Mouse (Mus musculus) neural tube, embryonic 13.5 days (tissue): ENCODE results near the gene Tnfrsf25. TPM values are rescaled to one million over a fixed set of nuclear protein-coding genes. Genes with fewer than 3 reads are reported as not detected.

Source experiments
- ATAC-seq: fragments of 200-750 bp; cut with Nextera tagmentation; 2 replicates; pipeline ENCODE4 v1.8.0; 2017; ENCODE audit warnings: low read depth, mild to moderate bottlenecking, moderate TSS enrichment, moderate library complexity
- H3K27ac ChIP-seq: fragments of 300-500 bp; sonication (generic); replicated peaks from 2 replicates; pipeline ENCODE4 v1.5.1; 2015; ENCODE audit warnings: moderate library complexity, mild to moderate bottlenecking, inconsistent platforms
- H3K27me3 ChIP-seq: fragments of 300-500 bp; sonication (generic); 2 replicates; pipeline ENCODE4 v1.6.1; 2015; ENCODE audit warnings: mild to moderate bottlenecking, inconsistent platforms
- H3K36me3 ChIP-seq: fragments of 300-500 bp; sonication (generic); 2 replicates; pipeline ENCODE4 v1.6.1; 2015; ENCODE audit warnings: mild to moderate bottlenecking, inconsistent platforms
- H3K4me1 ChIP-seq: fragments of 300-500 bp; sonication (generic); replicated peaks from 2 replicates; pipeline ENCODE4 v1.6.1; 2015; ENCODE audit warnings: inconsistent platforms
- H3K4me2 ChIP-seq: fragments of 300-500 bp; sonication (generic); 2 replicates; pipeline ENCODE4 v1.6.1; 2015; ENCODE audit warnings: inconsistent platforms, mild to moderate bottlenecking, moderate library complexity
- H3K4me3 ChIP-seq: fragments of 300-500 bp; sonication (generic); 2 replicates; pipeline ENCODE4 v1.5.1; 2015; ENCODE audit warnings: mild to moderate bottlenecking, inconsistent platforms
- H3K9ac ChIP-seq: fragments of 300-500 bp; sonication (generic); 2 replicates; pipeline ENCODE4 v1.6.1; 2015; ENCODE audit warnings: moderate library complexity, mild to moderate bottlenecking, inconsistent platforms
- H3K9me3 ChIP-seq: fragments of 300-500 bp; sonication (generic); 2 replicates; pipeline ENCODE4 v1.6.1; 2016; ENCODE audit warnings: inconsistent platforms
- WGBS: fragments of 180-500 bp; shearing (Covaris S2); methylation state at CpG from one replicate; pipeline ENCODE4 v1.1.7; 2015; 5-methylcytosine and 5-hydroxymethylcytosine counted together
- polyA plus RNA-seq: library from polyadenylated mRNA; unstranded; fragments of >200 nt; fragmentation: Nextera tagmentation; extraction: Ambion mirVana; gene quantifications from 2 replicates; pipeline ENCODE4 v1.2.1, GENCODE M21; 2015

Tnfrsf25 gene
- polyA plus RNA-seq, 1 experiment from 2014 or later = 0.84 TPM

DNA sequence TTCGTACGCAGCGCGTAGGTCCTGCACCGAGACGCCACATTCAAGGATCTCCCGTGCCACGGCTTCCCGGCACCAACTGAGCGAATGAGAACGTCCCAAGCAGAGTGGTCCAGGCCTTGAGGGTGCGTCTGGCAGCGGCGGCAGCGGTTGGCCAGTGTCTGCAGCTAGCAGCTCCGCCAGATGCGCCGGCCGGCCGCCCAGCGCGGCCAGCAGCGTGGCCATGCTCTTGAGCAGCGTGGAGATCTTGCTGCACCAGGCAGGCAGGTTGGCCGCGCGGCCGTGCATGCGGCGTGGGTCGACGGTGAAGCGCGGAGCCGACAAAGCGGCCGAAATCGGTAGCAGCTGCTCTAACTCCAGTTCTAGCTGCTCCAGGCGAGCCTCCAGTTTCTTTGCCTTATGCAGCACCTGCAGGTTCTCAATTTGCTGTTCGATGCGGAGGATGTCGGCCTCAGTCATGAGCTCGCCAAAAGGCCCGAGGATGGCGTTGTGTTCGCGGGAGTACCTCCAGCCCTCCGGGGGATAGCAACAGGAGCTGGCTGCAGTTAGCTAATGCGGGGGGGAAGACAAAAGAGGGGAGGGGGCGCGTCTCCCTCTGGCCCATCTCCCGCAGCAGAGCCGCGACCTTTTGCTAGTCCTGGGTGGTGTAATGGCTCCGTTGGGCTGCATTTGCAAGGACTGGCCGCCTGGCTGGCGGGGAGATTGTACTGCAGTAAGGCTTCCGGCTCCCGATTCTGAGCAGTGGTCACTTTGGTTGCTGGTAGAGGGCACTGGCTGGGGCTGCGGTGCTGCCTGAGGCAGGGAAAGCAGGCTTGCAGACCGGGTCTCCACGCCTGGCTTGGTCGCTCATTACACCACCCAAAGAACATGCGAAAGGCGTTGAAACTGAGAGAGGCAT is 10.5 kb downstream of the Tnfrsf25 start:
- peaks cover 35% of the 10 kb centered on the region for H3K4me1 ChIP-seq
- 0 out of 2 replicates have a peak overlapping the region, but pooled peaks have one; percentile 26 for H3K9ac ChIP-seq
- no peak overlapping the region for H3K27ac ChIP-seq
- peak overlapping the region; percentile 47 for H3K4me2 ChIP-seq
- no peak for ATAC-seq
- no peaks in the 10 kb centered on the region for H3K36me3 ChIP-seq
- 2% methylated on average over 65 of the region's 65 CpGs for WGBS
- H3K9me3 ChIP-seq = no peaks in the 10 kb centered on the region
- peak overlapping the region; percentile 26 for H3K4me3 ChIP-seq
- peaks cover 100% of the 10 kb centered on the region for H3K27me3 ChIP-seq

DNA sequence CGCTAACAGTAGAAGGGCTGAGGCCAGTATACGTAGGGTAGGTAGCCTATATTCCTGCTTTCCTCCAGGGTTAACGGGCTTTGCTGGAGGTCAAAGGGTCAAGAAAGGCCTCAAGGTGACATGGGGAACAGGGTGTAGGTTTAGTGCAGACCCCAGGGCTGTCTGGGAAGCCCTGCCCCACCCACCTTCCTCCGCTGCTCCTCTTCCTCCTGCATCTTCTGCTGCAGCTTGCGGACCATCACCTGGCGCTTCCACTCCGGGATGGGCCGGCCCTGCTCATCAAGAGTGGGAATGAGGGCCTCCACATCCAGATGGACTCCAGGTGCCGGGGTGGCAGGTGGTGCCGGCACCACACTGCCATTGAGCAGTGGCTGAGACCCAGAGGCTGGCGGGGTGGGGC is 12.2 kb downstream of the Tnfrsf25 start:
- H3K9ac ChIP-seq = no peak overlapping the region
- WGBS = 76% methylated on average over 11 of the region's 11 CpGs
- H3K4me3 ChIP-seq = no peak overlapping the region
- no peak overlapping the region for H3K27ac ChIP-seq
- H3K36me3 ChIP-seq = no peaks in the 10 kb centered on the region
- ATAC-seq = no peak
- H3K27me3 ChIP-seq = peaks cover 100% of the 10 kb centered on the region
- no peak overlapping the region for H3K4me2 ChIP-seq
- H3K9me3 ChIP-seq = no peaks in the 10 kb centered on the region
- peaks cover 47% of the 10 kb centered on the region for H3K4me1 ChIP-seq

DNA sequence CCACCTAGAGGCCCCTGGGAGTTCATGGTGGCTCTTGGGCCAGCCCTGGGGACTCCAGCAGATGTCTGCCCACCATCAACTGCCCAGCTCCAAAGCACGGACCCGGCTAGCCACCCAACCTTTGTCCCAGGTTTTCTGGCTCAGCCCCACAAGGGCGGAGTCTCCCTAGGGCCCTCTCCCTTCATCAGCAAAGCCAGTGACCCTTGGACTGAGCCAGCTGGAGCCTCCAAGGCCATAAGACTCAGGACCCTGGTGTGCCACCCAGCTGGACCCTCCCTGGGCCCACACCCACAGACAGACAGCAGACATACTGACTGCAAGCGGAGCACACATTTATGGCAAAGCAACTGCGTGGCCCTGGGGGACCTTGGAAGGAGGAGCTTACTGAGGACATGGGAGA is 13.1 kb downstream of the Tnfrsf25 start:
- Histone ChIP-seq H3K36me3 (no peaks in the 10 kb centered on the region), H3K9me3 (no peaks in the 10 kb centered on the region), H3K4me3 (no peak overlapping the region), H3K4me2 (no peak overlapping the region), H3K4me1 (peaks cover 47% of the 10 kb centered on the region), H3K9ac (no peak overlapping the region), H3K27ac (no peak overlapping the region), H3K27me3 (peaks cover 100% of the 10 kb centered on the region)
- 47% methylated on average over 5 of the region's 5 CpGs for WGBS
- no peak for ATAC-seq

DNA sequence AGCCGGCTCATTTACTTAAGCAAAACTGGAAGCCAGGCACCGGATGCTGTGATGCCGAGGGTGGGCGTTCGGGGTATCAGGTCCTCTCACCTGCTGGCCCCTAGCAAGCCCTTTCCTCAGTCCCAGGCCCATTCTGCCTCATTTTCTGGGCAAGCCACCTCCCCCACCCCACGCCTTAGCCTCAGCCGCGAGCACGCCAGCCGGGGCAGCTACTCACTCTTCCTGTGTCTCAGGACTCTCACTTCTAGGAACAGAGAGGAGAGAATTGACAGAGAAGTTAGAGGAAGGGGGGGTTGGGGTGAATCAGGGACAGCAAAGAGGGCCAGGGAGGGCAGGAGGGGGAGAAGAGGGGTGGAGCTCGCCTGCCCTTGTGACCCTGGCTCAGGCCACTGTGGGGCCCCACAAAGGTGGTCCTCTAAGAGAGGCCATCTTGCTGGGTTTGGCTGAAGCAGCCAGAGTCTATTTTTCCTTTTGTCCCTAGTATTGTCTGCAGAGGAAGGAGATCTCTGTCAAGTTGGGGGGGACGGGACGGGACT is 13.7 kb downstream of the Tnfrsf25 start:
- no peaks in the 10 kb centered on the region for H3K9me3 ChIP-seq
- peaks cover 100% of the 10 kb centered on the region for H3K27me3 ChIP-seq
- no peak overlapping the region for H3K9ac ChIP-seq
- H3K36me3 ChIP-seq = no peaks in the 10 kb centered on the region
- WGBS = 19% methylated on average over 13 of the region's 13 CpGs
- peaks cover 47% of the 10 kb centered on the region for H3K4me1 ChIP-seq
- H3K27ac ChIP-seq = no peak overlapping the region
- H3K4me2 ChIP-seq = no peak overlapping the region
- H3K4me3 ChIP-seq = no peak overlapping the region
- no peak for ATAC-seq

DNA sequence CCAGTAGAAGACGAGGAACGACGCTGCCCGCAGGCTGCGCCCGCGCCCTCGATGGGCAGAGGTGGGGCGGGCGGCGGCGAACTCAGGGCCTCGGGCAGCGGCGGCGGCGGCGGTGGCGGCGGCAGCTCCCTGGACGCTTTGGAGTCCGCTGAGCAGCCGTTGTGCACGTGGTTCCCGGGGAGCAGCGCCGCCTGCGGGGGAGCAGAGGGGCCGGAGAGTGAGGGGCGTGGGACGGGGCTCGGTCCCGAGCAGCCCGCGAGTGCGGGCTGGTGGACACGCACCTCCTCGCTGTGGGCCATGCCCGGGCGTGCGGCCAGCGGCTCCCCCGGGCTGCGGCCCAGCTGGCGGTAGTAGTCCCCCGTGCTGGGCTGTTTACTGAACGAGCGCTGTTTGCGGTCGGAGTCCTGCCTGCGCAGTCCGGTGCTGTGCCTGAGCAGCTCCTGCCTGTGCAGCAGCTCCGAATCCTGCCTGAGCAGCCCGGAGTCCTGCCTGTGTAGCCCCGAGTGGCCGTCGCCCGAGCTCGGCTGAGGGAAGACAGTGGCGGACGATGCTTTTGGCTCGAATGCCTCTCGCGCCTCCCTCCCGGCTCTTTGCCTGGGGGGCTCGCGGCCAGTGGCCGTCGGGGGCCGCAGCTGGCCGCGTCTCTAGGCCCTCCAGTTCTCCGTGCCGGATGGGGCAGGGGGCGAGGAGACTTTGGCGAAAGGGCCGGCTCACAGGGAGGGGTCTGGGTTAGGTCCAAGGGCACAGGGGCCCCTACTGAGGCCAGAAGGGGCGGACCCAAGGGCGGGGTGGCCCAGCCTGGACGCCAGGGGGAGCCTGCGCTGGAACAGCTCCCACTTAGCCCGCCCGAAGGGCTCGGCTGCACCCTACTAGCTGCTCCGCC is 15.3 kb downstream of the Tnfrsf25 start:
- H3K9me3 ChIP-seq = no peaks in the 10 kb centered on the region
- no peaks in the 10 kb centered on the region for H3K36me3 ChIP-seq
- peak; percentile 81 for ATAC-seq
- under 1% methylated on average over 71 of the region's 85 CpGs for WGBS
- peak overlapping the region; percentile 55 for H3K4me2 ChIP-seq
- peaks cover 96% of the 10 kb centered on the region for H3K27me3 ChIP-seq
- peak overlapping the region; percentile 32 for H3K4me3 ChIP-seq
- H3K4me1 ChIP-seq = peaks cover 36% of the 10 kb centered on the region
- H3K27ac ChIP-seq = no peak overlapping the region
- H3K9ac ChIP-seq = peak overlapping the region; percentile 28

DNA sequence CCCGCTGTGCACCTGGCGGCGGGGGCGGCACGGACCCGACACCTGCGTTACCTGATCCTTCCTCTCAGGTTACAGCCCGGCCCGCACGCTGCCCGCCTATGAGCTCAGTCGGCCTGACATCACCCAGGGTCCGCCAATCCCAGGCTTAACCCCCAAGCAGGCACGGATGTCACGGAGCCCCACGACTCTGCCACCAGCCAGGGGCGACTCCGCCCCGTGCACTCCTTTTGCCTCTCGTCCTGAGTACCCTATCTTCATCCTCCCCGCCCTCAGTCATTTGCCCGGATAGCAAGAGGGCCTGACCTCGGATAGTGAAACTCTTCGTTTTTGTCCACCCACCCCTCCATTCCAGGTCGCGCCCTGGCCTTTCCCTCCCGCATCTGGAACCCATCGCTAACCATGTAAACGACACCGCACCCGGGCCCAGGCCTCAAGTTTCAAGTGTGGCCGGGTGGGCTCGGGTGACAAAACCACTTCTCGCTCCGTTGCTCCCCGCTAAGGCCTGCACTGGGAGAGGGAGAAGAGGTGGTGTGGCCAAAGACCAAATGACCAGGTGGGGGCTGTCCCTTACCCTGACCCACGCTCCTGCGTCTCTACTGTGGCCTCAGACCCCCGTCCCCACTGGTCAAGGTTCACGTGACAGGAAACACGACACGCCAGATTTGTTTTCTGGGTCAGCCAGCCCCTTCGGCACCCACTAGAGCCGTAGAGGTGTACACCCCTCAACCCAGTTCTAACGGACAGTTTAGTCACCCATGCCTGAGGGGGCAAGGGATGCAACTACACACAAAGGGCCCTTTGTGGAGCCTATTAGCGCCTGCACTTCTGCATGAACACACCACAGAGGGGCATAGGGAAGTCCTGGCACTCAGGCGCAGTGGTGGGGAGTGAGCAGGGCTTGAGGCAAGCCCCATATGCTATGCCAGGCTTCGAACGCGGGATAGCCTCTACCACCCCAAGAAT is 16.4 kb downstream of the Tnfrsf25 start:
- H3K27me3 ChIP-seq = peaks cover 91% of the 10 kb centered on the region
- H3K9me3 ChIP-seq = no peaks in the 10 kb centered on the region
- WGBS = 3% methylated on average over 50 of the region's 50 CpGs
- no peak overlapping the region for H3K9ac ChIP-seq
- no peak for ATAC-seq
- peak overlapping the region; percentile 10; the same call in 1 of the 2 replicates for H3K4me3 ChIP-seq
- H3K4me1 ChIP-seq = peaks cover 25% of the 10 kb centered on the region
- no peaks in the 10 kb centered on the region for H3K36me3 ChIP-seq
- peak overlapping the region; percentile 55 for H3K4me2 ChIP-seq
- H3K27ac ChIP-seq = no peak overlapping the region

DNA sequence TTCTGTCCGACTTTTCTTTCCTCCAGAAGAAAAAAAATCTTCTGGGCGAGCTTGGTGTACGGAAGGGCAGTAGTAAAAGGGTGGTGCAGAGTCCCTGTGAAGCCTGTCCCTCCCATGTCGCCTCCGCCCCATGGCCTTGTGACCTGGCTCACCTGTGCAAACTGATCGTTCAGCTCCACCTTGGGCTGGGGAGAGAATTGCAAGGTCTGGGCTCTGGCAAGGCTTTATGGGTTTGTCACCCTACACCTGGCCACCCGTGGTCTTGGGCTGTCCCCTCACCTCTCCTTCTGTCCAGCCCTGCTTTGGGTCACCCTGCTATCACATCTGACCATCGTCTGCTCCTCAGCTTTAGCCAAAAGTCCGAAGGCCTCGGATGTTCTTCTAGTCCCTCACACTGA is 17.0 kb downstream of the Tnfrsf25 start:
- Histone ChIP-seq H3K9ac (no peak overlapping the region), H3K4me1 (peaks cover 25% of the 10 kb centered on the region), H3K4me2 (no peak overlapping the region), H3K27ac (no peak overlapping the region), H3K36me3 (no peaks in the 10 kb centered on the region), H3K9me3 (no peaks in the 10 kb centered on the region), H3K4me3 (no peak overlapping the region), H3K27me3 (peaks cover 88% of the 10 kb centered on the region)
- no peak for ATAC-seq
- 20% methylated on average over 10 of the region's 10 CpGs for WGBS

DNA sequence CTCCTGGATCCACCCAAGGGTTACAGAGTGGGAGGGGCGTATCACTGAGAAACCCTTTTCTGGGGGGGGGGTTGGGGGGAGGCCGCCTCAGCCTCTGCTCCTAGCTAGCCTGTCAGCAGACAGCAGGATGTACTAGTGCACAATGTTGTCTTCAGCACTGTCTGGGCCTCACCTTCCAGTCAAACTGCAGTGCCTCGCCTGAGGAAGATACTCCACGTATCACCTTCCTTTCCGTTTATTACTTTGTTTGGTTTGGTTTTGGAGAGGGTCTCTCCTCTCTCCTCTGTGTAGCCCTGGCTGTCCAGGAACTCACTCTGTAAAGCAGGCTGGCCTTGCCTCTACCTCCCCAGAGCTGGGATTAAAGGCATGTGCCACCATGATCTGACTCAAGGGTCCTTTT is 17.5 kb downstream of the Tnfrsf25 start:
- Histone ChIP-seq H3K27ac (no peak overlapping the region), H3K4me2 (no peak overlapping the region), H3K4me3 (no peak overlapping the region), H3K9me3 (no peaks in the 10 kb centered on the region), H3K36me3 (no peaks in the 10 kb centered on the region), H3K9ac (no peak overlapping the region), H3K27me3 (peaks cover 86% of the 10 kb centered on the region), H3K4me1 (peaks cover 27% of the 10 kb centered on the region)
- ATAC-seq = no peak
- 35% methylated on average over 5 of the region's 5 CpGs for WGBS

DNA sequence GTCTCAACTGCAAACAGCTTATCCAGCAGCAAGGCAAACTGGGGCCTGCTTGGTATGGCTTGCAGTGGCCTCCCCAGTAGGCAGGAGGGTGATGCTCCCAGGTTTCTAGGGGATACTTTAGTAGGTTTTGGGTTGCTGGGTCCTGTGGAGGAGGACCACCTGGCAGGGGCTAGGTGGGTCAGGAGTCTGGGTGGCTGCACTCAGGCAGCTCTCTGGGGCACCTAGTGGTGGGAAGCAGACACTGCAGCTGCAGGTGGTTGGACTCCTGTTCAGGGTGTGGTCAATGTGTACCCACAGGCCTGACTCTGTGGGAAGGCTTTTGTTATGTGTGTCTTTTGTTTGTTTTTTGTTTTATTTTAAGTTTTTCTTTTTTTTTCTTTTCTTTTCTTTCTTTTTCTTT is 18.8 kb downstream of the Tnfrsf25 start:
- H3K4me3 ChIP-seq = no peak overlapping the region
- H3K4me1 ChIP-seq = peaks cover 36% of the 10 kb centered on the region
- H3K9me3 ChIP-seq = no peaks in the 10 kb centered on the region
- no peaks in the 10 kb centered on the region for H3K36me3 ChIP-seq
- peaks cover 85% of the 10 kb centered on the region for H3K27me3 ChIP-seq
- H3K27ac ChIP-seq = no peak overlapping the region
- no peak overlapping the region for H3K4me2 ChIP-seq
- H3K9ac ChIP-seq = no peak overlapping the region
- ATAC-seq = no peak

DNA sequence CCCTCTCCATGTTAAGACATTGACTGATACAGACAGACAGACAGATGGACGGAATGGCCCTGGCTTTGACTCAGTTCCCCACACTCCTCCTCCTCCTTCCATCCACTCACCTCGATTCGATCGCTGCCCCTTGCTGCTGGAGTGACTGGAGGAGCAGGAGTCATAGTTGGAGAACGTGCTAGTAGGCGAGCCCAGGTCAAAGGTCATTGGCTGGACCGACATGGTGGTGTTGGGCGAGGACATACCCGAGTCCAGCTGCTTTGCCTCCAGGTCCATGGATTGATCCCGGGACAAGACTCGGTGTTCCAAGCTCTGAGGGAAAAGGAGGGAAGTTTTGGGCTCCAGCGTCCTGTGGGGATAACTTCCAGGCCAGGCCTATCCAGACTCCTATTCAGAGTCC is 19.6 kb downstream of the Tnfrsf25 start:
- no peak overlapping the region for H3K4me3 ChIP-seq
- no peak for ATAC-seq
- no peak overlapping the region for H3K9ac ChIP-seq
- peaks cover 84% of the 10 kb centered on the region for H3K27me3 ChIP-seq
- no peaks in the 10 kb centered on the region for H3K36me3 ChIP-seq
- WGBS = 80% methylated on average over 12 of the region's 12 CpGs
- peaks cover 35% of the 10 kb centered on the region for H3K4me1 ChIP-seq
- no peak overlapping the region for H3K4me2 ChIP-seq
- no peaks in the 10 kb centered on the region for H3K9me3 ChIP-seq
- no peak overlapping the region for H3K27ac ChIP-seq

DNA sequence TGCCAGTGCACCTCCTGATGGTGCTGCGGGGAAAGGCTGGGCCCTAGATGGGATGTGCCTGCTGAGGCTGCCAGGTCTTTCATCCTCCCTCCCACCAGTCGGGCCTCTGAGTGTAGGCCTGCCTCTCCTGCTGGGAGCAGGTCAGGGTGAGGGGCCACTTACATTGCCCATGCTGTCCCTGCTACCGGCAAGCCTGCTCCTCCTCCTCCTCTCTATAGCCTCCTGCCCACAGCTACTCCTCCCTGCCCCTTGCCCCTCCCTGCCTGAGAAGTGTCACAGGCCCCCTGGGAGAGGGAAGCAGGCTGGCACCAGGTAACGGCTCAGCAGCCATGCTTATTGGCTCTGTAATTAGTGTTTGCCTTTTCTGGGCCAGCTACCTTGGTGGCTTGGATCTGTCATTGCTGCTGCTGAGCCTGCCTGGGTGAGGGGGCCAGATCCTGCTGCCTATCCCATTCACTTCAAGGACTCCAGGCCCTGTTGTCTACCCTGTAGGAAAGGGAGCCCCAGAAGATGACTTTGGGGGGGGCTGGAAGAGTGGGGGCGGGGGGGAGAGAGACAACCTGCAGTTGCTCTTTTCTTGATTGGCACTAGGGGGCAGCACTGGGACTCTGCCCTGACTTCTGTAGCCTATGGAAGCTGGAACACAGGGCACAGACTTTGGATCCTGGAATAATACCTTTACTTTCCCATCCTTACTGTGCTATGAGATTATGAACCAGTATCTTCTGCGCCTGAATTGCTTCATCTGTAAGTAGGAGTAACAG is 20.6 kb downstream of the Tnfrsf25 start:
- Histone ChIP-seq H3K27me3 (peaks cover 83% of the 10 kb centered on the region), H3K9me3 (no peaks in the 10 kb centered on the region)
- WGBS = 28% methylated on average over 6 of the region's 6 CpGs

More for the DNA sequence above, 20.6 kb downstream of the Tnfrsf25 start:
- no peak for ATAC-seq
- Histone ChIP-seq H3K9ac (no peak overlapping the region), H3K4me2 (no peak overlapping the region), H3K36me3 (no peaks in the 10 kb centered on the region), H3K27ac (no peak overlapping the region), H3K4me1 (peaks cover 26% of the 10 kb centered on the region), H3K4me3 (no peak overlapping the region)
